Mouse (Mus musculus) embryo, embryonic 9.5 days (tissue): ENCODE results near the gene Tbc1d2b.

Experiments
- DNase-seq: peaks from one replicate; pipeline ENCODE4 v3.0.0-alpha.2; 2017; ENCODE audit errors: extremely low spot score

Tbc1d2b gene

GRCm38 (mm10) chr9:90204396-90204915 lies 66.1 kb downstream of the Tbc1d2b start:
- no peak for DNase-seq

- no peak for DNase-seq
These were observed 67.4 kb downstream of the Tbc1d2b start for GRCm38 (mm10) chr9:90203233-90203632.

- no peak for DNase-seq
These were observed 69.1 kb downstream of the Tbc1d2b start for GRCm38 (mm10) chr9:90201541-90201940.

- no peak for DNase-seq
These were observed 69.5 kb downstream of the Tbc1d2b start for GRCm38 (mm10) chr9:90201096-90201495.

- no peak for DNase-seq
These were observed 70.1 kb downstream of the Tbc1d2b start for GRCm38 (mm10) chr9:90200501-90200900.

GRCm38 (mm10) chr9:90199611-90200010 lies 71.0 kb downstream of the Tbc1d2b start:
- no peak for DNase-seq

GRCm38 (mm10) chr9:90198531-90199449 lies 71.8 kb downstream of the Tbc1d2b start:
- no peak for DNase-seq

GRCm38 (mm10) chr9:90197866-90198383 lies 72.7 kb downstream of the Tbc1d2b start:
- DNase-seq = no peak

- no peak for DNase-seq
These were observed 73.4 kb downstream of the Tbc1d2b start for GRCm38 (mm10) chr9:90197116-90197665.

- DNase-seq = no peak
These were observed 74.3 kb downstream of the Tbc1d2b start for GRCm38 (mm10) chr9:90196262-90196661.

GRCm38 (mm10) chr9:90195000-90195399 lies 75.6 kb downstream of the Tbc1d2b start:
- DNase-seq = no peak

- no peak for DNase-seq
These were observed 81.2 kb downstream of the Tbc1d2b start for GRCm38 (mm10) chr9:90189391-90189790.

- no peak for DNase-seq
These were observed 81.7 kb downstream of the Tbc1d2b start for GRCm38 (mm10) chr9:90188893-90189292.

- DNase-seq = no peak
These were observed 85.2 kb downstream of the Tbc1d2b start for GRCm38 (mm10) chr9:90185356-90185910.

- DNase-seq = no peak
These were observed 86.5 kb downstream of the Tbc1d2b start for GRCm38 (mm10) chr9:90184116-90184515.

GRCm38 (mm10) chr9:90183550-90183949 lies 87.1 kb downstream of the Tbc1d2b start:
- DNase-seq = no peak

GRCm38 (mm10) chr9:90182636-90183421 lies 87.8 kb downstream of the Tbc1d2b start:
- DNase-seq = no peak

- DNase-seq = no peak
These were observed 88.8 kb downstream of the Tbc1d2b start for GRCm38 (mm10) chr9:90181656-90182388.

GRCm38 (mm10) chr9:90179409-90179808 lies 91.2 kb downstream of the Tbc1d2b start:
- no peak for DNase-seq

- no peak for DNase-seq
These were observed 97.3 kb downstream of the Tbc1d2b start for GRCm38 (mm10) chr9:90173330-90173729.
